Mouse (Mus musculus) liver, postnatal 0 days (tissue): ENCODE results near the gene Psmd5.
"Not testable (repeated sequence)": the region's sequence is repeated elsewhere in the genome, so short reads cannot be mapped to it uniquely, and the experiment has no call there.

Experiments used
- CTCF ChIP-seq: sonication (generic); IDR thresholded peaks from 2 replicates; pipeline ENCODE4 v1.5.1; 2016; ENCODE audit warnings: antibody characterized with exemption, low read depth
- EP300 ChIP-seq: IDR thresholded peaks from 2 replicates; pipeline ENCODE4 v1.6.1; 2016; ENCODE audit warnings: antibody characterized with exemption, low read depth, mild to moderate bottlenecking

DNA sequence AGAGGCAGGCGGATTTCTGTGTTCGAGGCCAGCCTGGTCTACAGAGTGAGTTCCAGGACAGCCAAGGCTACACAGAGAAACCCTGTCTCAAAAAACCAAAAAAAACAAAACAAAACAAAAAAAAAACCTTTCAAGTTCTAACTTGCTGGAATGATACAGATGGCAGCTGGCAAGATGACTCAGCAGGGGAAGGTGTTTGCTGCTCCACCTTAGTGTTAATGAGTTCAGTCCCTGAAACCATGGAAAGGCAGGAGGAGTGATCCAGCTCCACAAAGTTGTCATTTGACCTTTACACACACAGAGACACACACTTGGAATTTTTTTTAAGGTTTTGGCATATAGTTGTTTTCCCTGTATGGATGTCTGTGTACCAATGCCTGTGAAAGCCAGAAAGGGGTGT is 58.9 kb downstream of the Psmd5 start:
- not testable (repeated sequence) for TF ChIP-seq CTCF, EP300
